Comparison of ENCODE assay signal across 8 mouse cellular contexts in the genomic region with DNA sequence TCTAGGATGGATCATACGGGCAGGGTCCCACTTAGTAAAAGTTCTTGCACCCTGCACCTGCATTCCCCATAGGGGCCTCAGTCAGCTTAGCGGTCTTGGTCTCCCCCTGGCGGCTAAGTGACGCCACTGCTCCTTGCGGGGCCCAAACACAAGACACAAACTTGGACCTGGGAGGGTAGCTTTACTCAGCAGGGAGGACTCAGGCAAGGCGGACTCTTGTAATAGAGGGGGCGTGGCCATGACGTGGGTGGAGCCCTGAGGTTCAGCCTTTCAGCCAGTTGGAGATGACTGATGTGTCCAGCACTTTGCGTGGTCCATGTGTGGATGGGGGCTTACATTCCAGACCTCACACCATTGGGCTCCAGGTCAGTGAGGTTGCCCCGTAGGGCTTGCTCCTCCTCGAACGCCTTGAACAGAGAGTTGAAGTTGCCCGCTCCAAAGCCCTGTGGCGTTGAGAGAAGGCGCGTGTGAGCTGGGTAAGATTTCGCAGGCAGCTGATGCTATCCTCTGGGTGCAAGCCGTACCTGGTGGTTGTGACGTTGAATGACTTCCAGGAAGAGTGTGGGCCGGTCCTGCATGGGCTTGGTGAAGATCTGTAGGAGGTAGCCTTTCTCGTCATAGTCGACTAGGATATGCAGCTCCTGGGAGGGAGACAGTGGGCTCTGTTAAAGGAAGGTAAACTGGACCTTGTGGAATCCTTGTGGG. TPM values are rescaled to one million over a fixed set of nuclear protein-coding genes. Genes with fewer than 3 reads are reported as not detected.
DNase-seq lines count a peak whose midpoint lies in the region; ATAC-seq lines count a peak whose summit lies in the region.

No protein-coding gene starts in this region.

- H3K4me1 ChIP-seq in heart, embryonic 12.5 days (replicated peaks) = peaks cover 6% of the 10 kb centered on the region; the same call in 1 of the 2 replicates
- peaks cover 31% of the 10 kb centered on the region for H3K4me1 ChIP-seq in kidney, embryonic 16.5 days (ENCODE audit: insufficient read depth, low read length)
- peaks cover 4% of the 10 kb centered on the region; the same call in 1 of the 2 replicates for H3K4me1 ChIP-seq in liver, embryonic 11.5 days (replicated peaks; ENCODE audit: control insufficient read depth, insufficient read depth, low read length)

- no peak overlapping the region for H3K27ac ChIP-seq in heart, embryonic 12.5 days (ENCODE audit: poor library complexity, severe bottlenecking)
- no peak overlapping the region for H3K27ac ChIP-seq in kidney, embryonic 16.5 days (ENCODE audit: low read length)
- H3K27ac ChIP-seq in liver, embryonic 11.5 days (ENCODE audit: low read depth, low read length) = no peak overlapping the region

- peak overlapping the region; percentile 28; the same call in 1 of the 2 replicates for H3K4me3 ChIP-seq in heart, embryonic 12.5 days
- peak overlapping the region; percentile 36 for H3K4me3 ChIP-seq in kidney, embryonic 16.5 days (ENCODE audit: low read length)
- H3K4me3 ChIP-seq in liver, embryonic 11.5 days (ENCODE audit: low read depth, low read length) = peak overlapping the region; percentile 27

- H3K9ac ChIP-seq in heart, embryonic 12.5 days = peak overlapping the region; percentile 8; the same call in 1 of the 2 replicates
- peak overlapping the region; percentile 39 for H3K9ac ChIP-seq in kidney, embryonic 16.5 days (replicated peaks; ENCODE audit: low read length)
- peak overlapping the region; percentile 10; the same call in 1 of the 2 replicates for H3K9ac ChIP-seq in liver, embryonic 11.5 days (ENCODE audit: low read depth, low read length)

- peaks cover 6% of the 10 kb centered on the region for H3K36me3 ChIP-seq in heart, embryonic 12.5 days
- 0 out of 2 replicates have a peak, but pooled peaks cover 2% of the 10 kb centered on the region for H3K36me3 ChIP-seq in kidney, embryonic 16.5 days (ENCODE audit: insufficient read depth, low read length)
- peaks cover 1% of the 10 kb centered on the region; the same call in 1 of the 2 replicates for H3K36me3 ChIP-seq in liver, embryonic 11.5 days (ENCODE audit: control insufficient read depth, insufficient read depth, low read length)
- no peaks in the 10 kb centered on the region; the same call in none of the 2 replicates for H3K36me3 ChIP-seq in splenic B cell, adult 2 months (ENCODE audit: control insufficient read depth, insufficient read depth, low read length, poor library complexity, severe bottlenecking)

- peak; percentile 92 for DNase-seq in CD4-positive, CD25-positive, alpha-beta regulatory T cell, adult 2 months (ENCODE audit: low read depth, low spot score)
- peak; percentile 24 for DNase-seq in brain, embryonic 18.5 days (ENCODE audit: low read depth, low spot score)
- peak; percentile 81 for DNase-seq in liver, embryonic 11.5 days (ENCODE audit: low spot score)
- peak; percentile 90 for DNase-seq in naive thymus-derived CD4-positive, alpha-beta T cell, adult 2 months (ENCODE audit: low read depth)
- DNase-seq in splenic B cell, adult 2 months (ENCODE audit: low read depth, low spot score) = peak; percentile 89

- no peaks in the 10 kb centered on the region for H3K27me3 ChIP-seq in heart, embryonic 12.5 days (replicated peaks)
- H3K27me3 ChIP-seq in kidney, embryonic 16.5 days (ENCODE audit: insufficient read depth, low read length) = no peaks in the 10 kb centered on the region
- no peaks in the 10 kb centered on the region for H3K27me3 ChIP-seq in liver, embryonic 11.5 days (replicated peaks; ENCODE audit: control insufficient read depth, insufficient read depth, low read length)
- no peaks in the 10 kb centered on the region; the same call in 1 of the 2 replicates for H3K27me3 ChIP-seq in splenic B cell, adult 2 months (ENCODE audit: control insufficient read depth, insufficient read depth, low read length, poor library complexity, severe bottlenecking)

- H3K4me2 ChIP-seq in heart, embryonic 12.5 days = peak overlapping the region; percentile 55
- H3K4me2 ChIP-seq in kidney, embryonic 16.5 days (replicated peaks; ENCODE audit: low read depth, low read length) = peak overlapping the region; percentile 59
- peak overlapping the region; percentile 58 for H3K4me2 ChIP-seq in liver, embryonic 11.5 days

- no peaks in the 10 kb centered on the region for H3K9me3 ChIP-seq in heart, embryonic 12.5 days (replicated peaks)
- no peaks in the 10 kb centered on the region for H3K9me3 ChIP-seq in kidney, embryonic 16.5 days (ENCODE audit: low read length)
- no peaks in the 10 kb centered on the region for H3K9me3 ChIP-seq in liver, embryonic 11.5 days (ENCODE audit: control insufficient read depth, low read length)

- 16% methylated on average over 22 of the region's 22 CpGs for WGBS in heart, embryonic 12.5 days
- 8% methylated on average over 22 of the region's 22 CpGs for WGBS in kidney, embryonic 16.5 days
- WGBS in liver, embryonic 11.5 days = 20% methylated on average over 22 of the region's 22 CpGs

- peak; percentile 97 for ATAC-seq in erythroid progenitor cell, adult 5-6 weeks (replicated peaks; ENCODE audit: low FRiP score, poor library complexity, severe bottlenecking)
- peak; percentile 69 for ATAC-seq in heart, embryonic 12.5 days (ENCODE audit: insufficient number of reproducible peaks, low FRiP score)
- peak; percentile 90 for ATAC-seq in kidney, embryonic 16.5 days (ENCODE audit: low FRiP score, low TSS enrichment)
- peak; percentile 89 for ATAC-seq in liver, embryonic 11.5 days (replicated peaks; ENCODE audit: low FRiP score)

RNA-seq across cellular contexts. Expression of gene Psmd9, which starts 2.6 kb away (rescaled TPM):
- total RNA-seq in erythroid progenitor cell, adult 5-6 weeks (2015; ENCODE audit: low replicate concordance) = 27.2 and 48.7 TPM in 2 replicates
- total RNA-seq in erythroid progenitor cell, adult 5-6 weeks (2017; ENCODE audit: low replicate concordance) = 52.2 and 63.8 TPM in 2 replicates
- 58.5 and 58.6 TPM in 2 replicates for polyA plus RNA-seq in heart, embryonic 12.5 days (2016; fragmentation: Nextera tagmentation; extraction: Ambion mirVana)
- polyA plus RNA-seq in kidney, embryonic 16.5 days (2015; fragmentation: Nextera tagmentation; extraction: Ambion mirVana) = 86.9 and 87.9 TPM in 2 replicates
- 103 TPM in 2 replicates for polyA plus RNA-seq in liver, embryonic 11.5 days (2014; fragmentation: Nextera tagmentation; extraction: Ambion mirVana)

RNA-seq across cellular contexts. Expression of gene Hpd, which starts 10.7 kb away (rescaled TPM):
- total RNA-seq in erythroid progenitor cell, adult 5-6 weeks (2015; ENCODE audit: low replicate concordance) = not detected in 2 replicates
- not detected in 2 replicates for total RNA-seq in erythroid progenitor cell, adult 5-6 weeks (2017; ENCODE audit: low replicate concordance)
- not detected in 2 replicates for polyA plus RNA-seq in heart, embryonic 12.5 days (2016; fragmentation: Nextera tagmentation; extraction: Ambion mirVana)
- 0.23 and 0.29 TPM in 2 replicates for polyA plus RNA-seq in kidney, embryonic 16.5 days (2015; fragmentation: Nextera tagmentation; extraction: Ambion mirVana)
- polyA plus RNA-seq in liver, embryonic 11.5 days (2014; fragmentation: Nextera tagmentation; extraction: Ambion mirVana) = 2.5 and 3.5 TPM in 2 replicates

RNA-seq across cellular contexts. Expression of gene Setd1b, which starts 29.8 kb away (rescaled TPM):
- 29.8 and 41.8 TPM in 2 replicates for total RNA-seq in erythroid progenitor cell, adult 5-6 weeks (2015; ENCODE audit: low replicate concordance)
- 20.2 and 23.0 TPM in 2 replicates for total RNA-seq in erythroid progenitor cell, adult 5-6 weeks (2017; ENCODE audit: low replicate concordance)
- polyA plus RNA-seq in heart, embryonic 12.5 days (2016; fragmentation: Nextera tagmentation; extraction: Ambion mirVana) = 7.4 and 8.1 TPM in 2 replicates
- 8.4 and 11.0 TPM in 2 replicates for polyA plus RNA-seq in kidney, embryonic 16.5 days (2015; fragmentation: Nextera tagmentation; extraction: Ambion mirVana)
- polyA plus RNA-seq in liver, embryonic 11.5 days (2014; fragmentation: Nextera tagmentation; extraction: Ambion mirVana) = 7.9 and 9.6 TPM in 2 replicates

RNA-seq across cellular contexts. Expression of gene Rhof, which starts 39.3 kb away (rescaled TPM):
- total RNA-seq in erythroid progenitor cell, adult 5-6 weeks (2015; ENCODE audit: low replicate concordance) = 1.7 and 3.2 TPM in 2 replicates
- 1.4 and 7.7 TPM in 2 replicates for total RNA-seq in erythroid progenitor cell, adult 5-6 weeks (2017; ENCODE audit: low replicate concordance)
- 1.0 and 1.3 TPM in 2 replicates for polyA plus RNA-seq in heart, embryonic 12.5 days (2016; fragmentation: Nextera tagmentation; extraction: Ambion mirVana)
- polyA plus RNA-seq in kidney, embryonic 16.5 days (2015; fragmentation: Nextera tagmentation; extraction: Ambion mirVana) = 3.2 and 3.8 TPM in 2 replicates
- polyA plus RNA-seq in liver, embryonic 11.5 days (2014; fragmentation: Nextera tagmentation; extraction: Ambion mirVana) = 4.6 and 4.8 TPM in 2 replicates

Comparison
In these comparisons a context has a peak if more than half of its experiments do, and no peak if none do; other contexts are left out.
1. DNase-seq: peak in every context shown above with its lines; median percentile 92 in CD4-positive, CD25-positive, alpha-beta regulatory T cell, adult 2 months; 90 in naive thymus-derived CD4-positive, alpha-beta T cell, adult 2 months; 89 in splenic B cell, adult 2 months; 81 in liver, embryonic 11.5 days; 24 in brain, embryonic 18.5 days.